Mouse (Mus musculus) cerebellum, adult 8-10 months (tissue): ENCODE measurements around the gene Cdh16.

Experiments used
- DNase-seq: peaks from one replicate; pipeline ENCODE4 v3.0.0; 2022

Gene Cdh16

DNA sequence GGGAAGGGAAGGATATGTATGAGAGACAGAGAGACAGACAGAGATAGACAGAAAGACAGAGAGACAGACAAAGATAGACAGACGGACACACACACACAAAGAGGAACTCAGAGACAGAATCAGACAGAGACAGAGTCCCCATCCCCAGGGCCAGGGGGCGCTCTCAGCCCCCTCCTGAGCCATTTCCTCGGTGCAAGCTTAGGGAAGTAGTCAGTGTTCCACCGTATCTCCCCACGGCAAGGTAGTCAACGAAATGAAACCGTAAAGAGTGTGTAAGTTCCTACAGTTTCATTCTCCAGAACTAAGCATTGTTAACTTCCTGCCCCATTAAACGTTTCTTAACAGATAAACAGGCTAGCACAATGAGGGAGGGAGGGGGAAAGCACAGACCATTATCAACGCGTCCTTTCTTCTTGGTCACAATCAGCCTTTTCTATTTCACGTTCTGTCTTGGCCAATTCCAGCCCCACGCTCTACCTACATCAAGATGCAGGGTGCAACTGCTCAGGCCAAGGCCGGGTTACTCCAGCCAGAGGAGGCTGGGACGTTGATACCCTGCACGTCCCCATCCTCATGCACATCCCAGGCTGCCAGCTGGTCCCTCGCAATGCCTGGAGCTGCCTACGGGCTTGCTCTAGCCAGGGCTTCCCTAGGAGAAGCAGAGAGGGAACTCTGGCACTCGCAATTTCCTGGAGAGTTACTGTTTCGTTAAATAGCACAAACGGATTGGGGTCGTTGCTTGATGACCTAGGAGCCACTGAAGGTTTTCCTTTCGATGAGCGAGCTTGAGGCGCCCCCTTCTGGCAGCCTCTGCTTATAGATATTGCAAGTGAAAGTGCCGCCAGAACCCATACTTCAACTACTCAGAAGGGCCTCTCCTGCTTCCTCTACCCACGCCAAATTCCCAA is 53.5 kb downstream of the Cdh16 start:
- DNase-seq = peak; percentile 88

DNA sequence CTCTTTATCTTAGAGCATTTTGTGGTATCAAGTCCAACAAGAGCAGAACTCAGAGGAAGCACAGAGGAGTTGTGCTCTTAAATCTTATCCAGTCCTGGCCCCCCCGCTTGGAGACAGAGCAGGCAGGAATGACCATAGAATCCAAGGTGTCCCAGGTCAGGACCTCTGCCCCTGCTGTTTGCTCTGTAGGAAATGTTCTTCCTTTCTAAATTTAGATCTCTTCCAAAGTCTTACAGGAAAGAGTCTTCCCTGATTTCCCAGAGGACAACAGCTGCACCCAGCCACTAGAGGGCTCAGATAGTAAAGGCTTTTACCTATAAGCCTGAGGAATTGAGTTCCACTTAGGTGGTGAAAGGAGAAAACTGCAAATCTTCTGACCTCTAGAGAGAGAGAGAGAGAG is 54.6 kb downstream of the Cdh16 start:
- no peak for DNase-seq

DNA sequence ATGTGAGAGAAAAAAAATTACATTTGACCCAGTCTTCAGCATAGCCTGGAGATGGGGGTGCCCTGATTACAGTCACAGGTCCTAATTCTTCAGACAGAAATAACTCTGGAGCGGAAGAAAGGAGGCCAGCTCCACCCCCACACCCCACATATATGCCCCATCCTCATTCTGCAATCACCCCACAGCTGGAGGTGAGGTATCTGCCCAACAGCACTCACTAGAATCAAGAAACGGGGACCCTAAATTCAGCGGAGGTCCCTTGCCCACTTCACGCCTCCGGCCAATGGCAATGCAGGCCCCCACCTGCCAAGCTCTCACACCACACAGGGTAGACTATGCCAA is 58.8 kb downstream of the Cdh16 start:
- DNase-seq = no peak

- peak; percentile 85 for DNase-seq
Observed at GRCm38 (mm10) chr8:104564633-104565456, 59.4 kb downstream of the Cdh16 start.

GRCm38 (mm10) chr8:104560731-104561130 is 63.5 kb downstream of the Cdh16 start:
- DNase-seq = no peak

- no peak for DNase-seq
Observed at GRCm38 (mm10) chr8:104557226-104557625, 67.0 kb downstream of the Cdh16 start.

DNA sequence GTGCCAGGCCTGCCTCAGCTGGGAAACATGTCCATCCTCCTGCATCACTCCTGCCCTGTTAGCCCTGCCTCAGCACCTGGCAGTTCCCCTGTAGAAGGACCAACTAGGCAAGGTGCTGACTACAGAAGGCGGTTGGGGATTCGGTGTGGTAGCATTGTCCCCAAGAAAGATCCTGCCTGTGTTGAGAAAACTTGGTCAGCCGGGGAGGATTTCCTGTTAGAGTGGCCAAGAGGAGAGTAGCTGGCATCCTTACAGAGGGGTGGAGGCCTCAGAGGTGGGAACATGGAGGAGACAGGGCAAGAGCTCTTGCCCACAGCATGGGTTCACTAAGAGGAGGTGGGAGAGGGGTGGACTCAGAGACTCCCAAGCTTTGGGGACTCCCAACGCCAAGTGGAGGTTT is 69.0 kb downstream of the Cdh16 start:
- DNase-seq = no peak
